Mouse (Mus musculus) lung, embryonic 14.5 days (tissue): Measurements from ENCODE around the gene Max. TPM values are rescaled to one million over a fixed set of nuclear protein-coding genes. Genes with fewer than 3 reads are reported as not detected.

ENCODE experiments used
- ATAC-seq: fragments of 200-750 bp; cut with Nextera tagmentation; 2 replicates; pipeline ENCODE4 v1.8.0; 2017; ENCODE audit warnings: mild to moderate bottlenecking, moderate TSS enrichment, moderate library complexity; ENCODE audit not compliant: insufficient read depth
- DNase-seq: peaks from one replicate; pipeline ENCODE4 v3.0.0-alpha.2; 2015
- H3K27ac ChIP-seq: fragments of 300-500 bp; sonication (generic); 2 replicates; pipeline ENCODE4 v1.5.1; 2014; ENCODE audit warnings: low read depth, mild to moderate bottlenecking, moderate library complexity
- H3K27me3 ChIP-seq: fragments of 300-500 bp; sonication (generic); 2 replicates; pipeline ENCODE4 v1.6.1; 2014; ENCODE audit warnings: low read length, control low read depth; ENCODE audit not compliant: insufficient read depth
- H3K36me3 ChIP-seq: fragments of 300-500 bp; sonication (generic); 2 replicates; pipeline ENCODE4 v1.6.1; 2014; ENCODE audit warnings: control low read depth; ENCODE audit not compliant: insufficient read depth
- H3K4me1 ChIP-seq: fragments of 300-500 bp; sonication (generic); 2 replicates; pipeline ENCODE4 v1.6.1; 2014; ENCODE audit warnings: antibody characterized with exemption, control low read depth; ENCODE audit not compliant: insufficient read depth
- H3K4me2 ChIP-seq: fragments of 300-500 bp; sonication (generic); 2 replicates; pipeline ENCODE4 v1.6.1; 2014; ENCODE audit warnings: mild to moderate bottlenecking
- H3K4me3 ChIP-seq: fragments of 300-500 bp; sonication (generic); 2 replicates; pipeline ENCODE4 v1.5.1; 2014; ENCODE audit warnings: low read depth, low read length
- H3K9ac ChIP-seq: fragments of 300-500 bp; sonication (generic); 2 replicates; pipeline ENCODE4 v1.6.1; 2014
- H3K9me3 ChIP-seq: fragments of 300-500 bp; sonication (generic); 2 replicates; pipeline ENCODE4 v1.6.1; 2016; ENCODE audit warnings: low read depth, low read length, control low read depth
- CTCF ChIP-seq: IDR thresholded peaks from 2 replicates; pipeline ENCODE4 v1.5.1; 2016; ENCODE audit warnings: antibody characterized with exemption, low read depth
- WGBS: fragments of 180-500 bp; shearing (Covaris S2); extraction: QIAGEN DNeasy Blood & Tissue Kit; methylation state at CpG from one replicate; pipeline ENCODE4 v1.1.7; 2014; 5-methylcytosine and 5-hydroxymethylcytosine counted together
- polyA plus RNA-seq: library from polyadenylated mRNA; unstranded; fragments of >200 nt; fragmentation: Nextera tagmentation; extraction: Ambion mirVana; gene quantifications from 2 replicates; pipeline ENCODE4 v1.2.1, GENCODE M21; 2014

Gene Max
- polyA plus RNA-seq, 1 experiment from 2014 or later = 25.5 TPM

- peak; percentile 83 for ATAC-seq
- no peak overlapping the region for H3K4me2 ChIP-seq
- 52% methylated on average over 10 of the region's 10 CpGs for WGBS
- no peak overlapping the region for H3K9ac ChIP-seq
- peaks cover 80% of the 10 kb centered on the region for H3K36me3 ChIP-seq
- no peak overlapping the region for H3K4me3 ChIP-seq
- peak; percentile 89 for DNase-seq
- no peak for TF ChIP-seq CTCF
- peak overlapping the region; percentile 74 for H3K27ac ChIP-seq
- no peaks in the 10 kb centered on the region for H3K9me3 ChIP-seq
- no peaks in the 10 kb centered on the region for H3K27me3 ChIP-seq
- no peaks in the 10 kb centered on the region; the same call in 1 of the 2 replicates for H3K4me1 ChIP-seq
Measured at GRCm38 (mm10) chr12:76954698-76955423, 7.1 kb downstream of the Max start.

GRCm38 (mm10) chr12:76953750-76954363 lies 8.1 kb downstream of the Max start:
- no peaks in the 10 kb centered on the region; the same call in 1 of the 2 replicates for H3K4me1 ChIP-seq
- WGBS = 56% methylated on average over 2 of the region's 2 CpGs
- no peak overlapping the region for H3K4me3 ChIP-seq
- no peaks in the 10 kb centered on the region for H3K27me3 ChIP-seq
- DNase-seq (no peak), ATAC-seq (no peak)
- no peaks in the 10 kb centered on the region for H3K9me3 ChIP-seq
- H3K27ac ChIP-seq = peak overlapping the region; percentile 15
- TF ChIP-seq CTCF = no peak
- H3K9ac ChIP-seq = no peak overlapping the region
- no peak overlapping the region for H3K4me2 ChIP-seq
- H3K36me3 ChIP-seq = peaks cover 83% of the 10 kb centered on the region

- Histone ChIP-seq H3K36me3 (peaks cover 81% of the 10 kb centered on the region), H3K27me3 (no peaks in the 10 kb centered on the region), H3K4me2 (no peak overlapping the region), H3K9ac (no peak overlapping the region), H3K9me3 (no peaks in the 10 kb centered on the region), H3K4me1 (no peaks in the 10 kb centered on the region; the same call in 1 of the 2 replicates), H3K4me3 (no peak overlapping the region), H3K27ac (no peak overlapping the region)
- DNase-seq (no peak), ATAC-seq (no peak)
- WGBS = 85% methylated on average over 5 of the region's 5 CpGs
- TF ChIP-seq CTCF = no peak
Measured at GRCm38 (mm10) chr12:76950330-76950729, 11.7 kb downstream of the Max start.

- DNase-seq = no peak
- no peaks in the 10 kb centered on the region for H3K27me3 ChIP-seq
- ATAC-seq = no peak
- 59% methylated on average over 3 of the region's 3 CpGs for WGBS
- no peak overlapping the region for H3K9ac ChIP-seq
- no peaks in the 10 kb centered on the region for H3K9me3 ChIP-seq
- no peaks in the 10 kb centered on the region; the same call in 1 of the 2 replicates for H3K4me1 ChIP-seq
- no peak for TF ChIP-seq CTCF
- H3K36me3 ChIP-seq = peaks cover 90% of the 10 kb centered on the region
- H3K4me2 ChIP-seq = no peak overlapping the region
- no peak overlapping the region for H3K27ac ChIP-seq
- no peak overlapping the region for H3K4me3 ChIP-seq
Measured at GRCm38 (mm10) chr12:76948781-76949180, 13.2 kb downstream of the Max start.

- 78% methylated on average over 2 of the region's 2 CpGs for WGBS
- DNase-seq = no peak
- TF ChIP-seq CTCF = no peak
- no peak for ATAC-seq
- Histone ChIP-seq H3K9me3 (no peaks in the 10 kb centered on the region), H3K27ac (no peak overlapping the region), H3K27me3 (no peaks in the 10 kb centered on the region), H3K36me3 (peaks cover 88% of the 10 kb centered on the region), H3K4me1 (no peaks in the 10 kb centered on the region), H3K4me2 (no peak overlapping the region), H3K4me3 (no peak overlapping the region), H3K9ac (no peak overlapping the region)
Measured at GRCm38 (mm10) chr12:76948185-76948584, 13.8 kb downstream of the Max start.

GRCm38 (mm10) chr12:76947487-76947886 lies 14.5 kb downstream of the Max start:
- ATAC-seq = no peak
- no peak overlapping the region for H3K4me3 ChIP-seq
- no peak overlapping the region for H3K9ac ChIP-seq
- no peak overlapping the region for H3K27ac ChIP-seq
- H3K9me3 ChIP-seq = no peaks in the 10 kb centered on the region
- no peak for TF ChIP-seq CTCF
- H3K4me1 ChIP-seq = no peaks in the 10 kb centered on the region
- H3K4me2 ChIP-seq = no peak overlapping the region
- H3K27me3 ChIP-seq = no peaks in the 10 kb centered on the region
- H3K36me3 ChIP-seq = peaks cover 84% of the 10 kb centered on the region
- DNase-seq = no peak
- 95% methylated on average over 3 of the region's 3 CpGs for WGBS

GRCm38 (mm10) chr12:76943466-76943865 lies 18.5 kb downstream of the Max start:
- DNase-seq (no peak), ATAC-seq (no peak)
- 87% methylated on average over 6 of the region's 6 CpGs for WGBS
- no peaks in the 10 kb centered on the region for H3K27me3 ChIP-seq
- H3K36me3 ChIP-seq = peaks cover 83% of the 10 kb centered on the region
- no peak overlapping the region for H3K4me3 ChIP-seq
- H3K27ac ChIP-seq = no peak overlapping the region
- no peaks in the 10 kb centered on the region for H3K9me3 ChIP-seq
- no peak overlapping the region for H3K4me2 ChIP-seq
- no peaks in the 10 kb centered on the region for H3K4me1 ChIP-seq
- TF ChIP-seq CTCF = no peak
- H3K9ac ChIP-seq = no peak overlapping the region
